Mouse (Mus musculus): ENCODE measurements at regions not wholly inside any gene's neighbourhood (a gene's known extent, or its start where the extent isn't known, plus 50 kb on each side); places are given as distances from the start of the nearest gene placed in this dataset.

DNA sequence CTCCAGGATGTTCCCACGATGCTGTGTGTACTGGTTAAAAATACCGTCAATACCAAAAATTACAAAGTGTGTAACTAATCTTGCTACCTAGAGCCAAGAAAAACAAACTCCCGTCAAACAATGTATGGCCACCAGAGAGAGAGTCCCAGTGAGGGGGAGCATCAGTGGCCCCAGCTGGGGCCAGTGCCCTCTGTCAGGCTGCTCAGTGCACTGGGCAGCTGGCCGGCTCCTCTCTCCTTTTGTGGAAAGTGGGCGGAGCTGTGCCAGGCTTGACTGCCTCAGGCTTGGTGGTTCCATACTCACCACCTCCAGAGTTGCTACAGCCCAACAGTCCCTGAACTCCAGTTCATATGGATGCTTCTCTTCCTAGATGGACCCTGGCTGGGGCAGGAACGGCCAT, 53.8 kb upstream of the Sept5 start:
- DNase-seq (ENCODE audit: low spot score in 2 of 2): no peak

DNA sequence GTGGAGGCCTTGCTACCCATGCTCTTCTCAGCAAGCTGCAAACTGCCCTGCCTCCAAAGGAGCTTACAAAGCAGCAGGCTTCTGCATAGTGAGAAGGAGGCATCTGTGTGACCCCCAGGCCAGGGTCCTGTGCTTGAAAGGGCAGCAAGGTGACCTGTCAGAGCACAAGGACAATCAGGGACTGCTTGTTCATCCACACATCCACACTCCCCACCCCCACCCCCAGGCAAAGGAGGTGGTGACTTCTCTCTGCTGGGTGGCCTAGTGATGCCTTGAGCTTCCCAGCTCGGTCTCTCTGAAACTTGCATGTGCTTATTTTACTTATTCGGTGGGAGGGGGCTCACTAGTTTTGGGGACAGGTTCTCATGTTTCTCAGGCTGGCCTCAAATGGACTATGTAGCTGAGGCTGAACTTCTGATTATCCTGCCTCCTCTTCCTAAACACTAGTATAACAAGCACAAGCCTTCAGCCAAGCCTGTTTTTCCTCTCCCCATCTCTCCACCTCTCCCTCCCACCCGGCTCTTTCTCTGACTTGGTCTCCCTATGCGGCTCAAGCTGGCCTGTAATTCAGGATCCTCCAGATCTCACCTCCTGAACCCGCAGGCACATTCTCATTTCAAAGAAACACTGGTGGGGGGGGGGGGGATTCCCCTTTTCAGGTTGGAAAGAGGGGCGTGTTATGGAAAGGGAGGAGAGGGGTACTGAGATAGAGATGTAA, 56.4 kb upstream of the Sept5 start:
- DNase-seq (ENCODE audit: low spot score in 2 of 2): no peak

DNA sequence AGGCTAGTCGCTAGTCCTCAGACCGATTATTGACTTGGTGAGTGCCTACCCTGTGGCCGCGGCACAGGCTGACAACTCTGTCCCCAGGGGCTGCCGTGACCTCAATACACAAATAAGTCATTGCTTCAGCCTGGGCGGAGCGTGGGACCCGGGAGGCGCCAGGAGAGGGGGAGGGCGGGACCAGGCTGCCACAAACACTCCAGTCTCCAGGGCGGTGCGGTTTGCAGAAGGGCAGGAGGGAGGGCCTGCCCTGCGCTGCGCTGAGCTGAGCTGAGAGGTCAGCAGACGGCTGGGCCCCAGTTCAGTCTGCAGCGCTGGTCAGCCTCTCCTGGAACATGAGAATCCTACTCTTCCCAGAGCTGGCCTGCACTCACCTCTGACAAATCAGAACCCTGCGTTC, 57.2 kb upstream of the Sept5 start:
- peak; percentile 52 to 57 for DNase-seq (ENCODE audit: low spot score in 2 of 2)

DNA sequence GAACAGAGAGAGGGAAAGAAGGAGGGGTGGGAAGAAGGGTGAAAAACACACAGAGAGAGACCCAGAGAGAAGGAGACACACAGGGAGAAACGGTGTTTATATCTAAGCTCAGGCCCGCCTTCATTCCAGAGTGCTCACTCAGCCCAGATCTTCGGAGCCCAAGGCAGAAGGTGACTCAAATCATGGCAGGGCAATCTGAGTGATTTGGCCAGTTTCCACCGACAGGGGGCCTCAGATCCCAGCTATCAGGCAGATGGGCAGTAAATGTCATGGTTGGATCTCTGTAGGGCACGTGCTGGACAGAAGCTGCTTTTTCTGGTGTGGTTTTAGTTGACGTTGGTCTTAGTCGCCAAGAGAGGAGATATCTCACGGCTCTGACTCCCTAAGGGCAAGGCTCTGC, 57.6 kb upstream of the Sept5 start:
- peak; percentile 13 to 23 for DNase-seq (ENCODE audit: low spot score in 2 of 2)

DNA sequence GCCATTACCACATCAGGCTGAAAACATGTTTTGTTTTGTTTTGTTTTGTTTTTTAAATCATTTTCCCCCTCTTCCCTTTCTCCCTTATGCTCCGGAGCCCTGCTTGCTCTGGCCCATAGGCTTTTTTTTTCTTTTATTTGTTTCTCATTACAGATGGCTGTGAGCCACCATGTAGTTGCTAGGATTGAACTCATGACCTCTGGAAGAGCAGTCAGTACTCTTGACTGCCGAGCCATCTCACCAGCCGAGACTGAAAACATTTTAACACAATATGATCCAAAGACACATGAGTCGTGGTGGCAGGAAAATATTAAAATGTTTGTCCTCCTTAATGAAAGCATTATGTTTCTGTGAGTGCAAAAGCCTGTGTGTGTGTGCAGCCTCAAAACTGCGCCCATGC, 65.8 kb upstream of the Sept5 start:
- no peak for DNase-seq (ENCODE audit: low spot score in 2 of 2)

DNA sequence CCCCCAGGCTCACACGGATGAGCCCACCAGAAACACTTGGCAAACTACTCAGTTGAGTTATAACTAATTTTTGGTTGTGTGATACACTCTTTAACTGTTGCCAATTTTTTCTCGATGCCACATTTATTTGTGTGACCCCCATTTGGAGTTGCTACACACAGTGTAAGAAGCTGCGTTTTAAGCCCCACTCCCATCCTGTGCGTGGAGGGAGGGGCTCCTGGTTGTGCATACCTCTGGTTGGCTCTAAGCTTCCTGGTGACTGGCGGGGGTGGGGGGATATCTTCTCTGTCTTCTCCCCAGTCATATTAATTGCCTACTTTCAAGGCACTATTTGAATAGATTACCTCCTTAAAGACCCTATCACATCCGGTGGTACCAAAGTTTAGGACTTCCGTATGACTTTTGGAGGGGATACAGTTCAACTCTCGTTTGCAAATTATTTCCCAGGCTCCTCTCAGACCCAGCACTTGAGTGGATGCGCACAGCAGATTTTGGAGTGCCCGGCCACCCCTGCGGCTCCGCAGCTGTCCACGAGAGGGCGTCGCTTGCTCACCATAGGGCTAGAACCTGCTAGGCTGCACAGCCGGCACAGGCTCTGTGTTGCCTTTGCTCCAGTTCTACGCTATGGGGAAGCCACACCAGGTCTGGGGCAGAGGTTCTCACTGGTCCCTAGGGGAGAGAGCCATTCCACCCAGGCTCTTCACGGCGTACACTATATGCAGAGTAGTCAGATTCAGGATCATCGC, 66.5 kb upstream of the Sept5 start:
- peak; percentile 44 to 83 for DNase-seq (ENCODE audit: low spot score in 2 of 2)

DNA sequence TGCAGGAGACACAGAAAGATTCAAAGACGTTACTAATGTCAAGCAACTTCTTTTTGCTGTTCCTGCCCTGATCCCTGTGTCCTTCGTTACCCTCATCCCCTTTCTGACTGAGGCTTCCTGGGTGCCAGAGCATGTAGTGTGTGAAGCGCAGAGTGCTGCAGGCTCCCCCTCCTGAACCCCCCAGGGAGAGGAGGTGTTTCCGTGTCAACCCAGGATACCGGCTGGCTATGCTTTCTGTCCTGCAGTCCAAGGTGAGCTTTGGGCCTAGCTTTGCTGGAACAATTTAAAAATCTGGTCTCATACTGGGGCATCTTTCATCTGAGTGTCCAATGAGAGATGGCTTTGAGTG, 67.0 kb upstream of the Sept5 start:
- no peak for DNase-seq (ENCODE audit: low spot score in 2 of 2)

DNA sequence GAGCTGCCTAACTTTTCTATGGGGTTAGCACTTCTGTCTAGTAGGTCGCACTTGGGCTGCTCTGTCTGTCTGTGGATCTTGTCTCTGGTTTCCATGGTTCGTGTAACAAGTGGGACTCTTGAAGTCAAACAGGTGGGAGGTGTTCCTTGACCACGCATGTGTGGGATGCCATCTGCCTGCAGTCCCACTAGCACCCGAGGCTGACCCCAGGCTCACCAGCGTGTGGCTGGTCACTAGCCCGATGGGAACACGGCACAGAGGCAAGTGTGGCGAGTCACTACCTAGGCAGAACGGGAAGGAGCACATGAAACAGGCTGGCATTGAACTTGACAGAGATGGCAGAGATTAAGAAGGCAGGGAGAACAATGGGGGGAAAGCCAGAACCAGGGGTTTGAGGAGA, 72.5 kb upstream of the Cldn5 start:
- no peak for DNase-seq (ENCODE audit: low spot score in 2 of 2)

DNA sequence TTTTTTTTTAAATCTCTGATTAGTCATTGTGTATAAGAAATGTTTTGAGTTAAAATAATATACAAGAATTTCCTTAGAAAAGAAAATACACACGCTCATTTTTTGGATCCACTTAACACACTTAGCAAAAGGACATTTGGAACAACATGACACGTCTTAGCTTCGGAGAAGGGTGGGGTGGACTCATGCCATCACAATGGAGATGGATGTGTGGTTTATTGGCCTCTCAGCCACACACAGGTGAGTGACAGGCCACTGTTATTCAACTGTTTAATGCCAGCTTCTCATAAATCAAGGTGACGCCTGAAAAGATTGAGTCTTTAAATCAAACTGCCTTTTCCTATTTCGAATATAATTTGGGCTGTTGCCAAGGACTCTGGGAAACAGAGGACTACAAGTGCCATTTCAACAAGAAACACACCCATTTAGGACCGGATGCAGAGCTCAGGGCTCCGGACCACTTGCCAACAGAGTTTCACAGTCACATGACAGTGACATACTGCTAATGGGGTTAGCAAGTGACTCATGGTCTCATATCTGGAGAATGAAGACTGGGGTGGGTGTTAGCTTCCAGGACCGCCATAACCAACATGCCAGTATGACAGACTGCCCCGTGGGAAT, 71.5 kb upstream of the Cldn5 start:
- DNase-seq (ENCODE audit: low spot score in 2 of 2): no peak

DNA sequence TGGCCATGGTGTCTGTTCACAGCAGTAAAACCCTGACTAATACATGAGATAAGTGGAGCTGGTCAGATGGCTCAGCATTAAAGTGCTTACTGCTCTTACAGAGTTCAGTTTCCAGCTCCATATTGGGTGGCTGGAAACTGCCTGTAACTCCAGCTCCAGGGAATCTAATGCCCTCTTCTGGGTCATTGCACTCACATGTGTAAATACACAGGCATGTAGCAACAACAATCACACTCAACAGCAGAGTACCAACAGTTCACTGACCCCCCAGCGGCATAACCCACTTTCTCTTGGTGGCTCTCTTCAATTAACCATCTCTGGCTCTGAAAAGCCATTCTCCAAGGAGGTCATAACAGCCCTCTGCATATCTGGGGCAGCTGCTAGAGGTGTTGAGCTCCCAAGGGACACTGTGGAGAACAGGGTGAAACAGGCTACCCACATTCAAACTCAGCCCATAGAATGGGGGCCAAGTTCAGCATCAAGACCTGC, 65.0 kb upstream of the Cldn5 start:
- DNase-seq (ENCODE audit: low spot score in 2 of 2): no peak

DNA sequence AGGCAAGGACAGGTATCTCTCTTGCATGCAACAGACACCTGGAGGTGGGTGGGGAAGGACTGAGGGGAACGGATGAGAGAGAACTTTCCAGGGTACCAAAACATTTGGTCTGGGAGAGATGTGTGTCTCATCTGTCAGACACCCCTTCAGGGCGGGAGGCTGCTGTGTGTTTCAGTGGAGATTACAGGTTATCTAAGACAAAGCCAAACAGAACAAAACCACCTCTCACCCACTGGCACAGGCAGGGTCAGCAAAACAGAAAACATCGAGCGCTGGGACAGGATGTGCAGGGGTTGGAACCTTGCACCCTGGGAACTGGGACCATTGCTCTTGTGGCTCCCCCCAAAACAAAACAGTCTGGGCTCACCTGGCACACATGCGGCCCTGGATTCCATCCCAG, 63.6 kb upstream of the Cldn5 start:
- no peak for DNase-seq (ENCODE audit: low spot score in 2 of 2)

DNA sequence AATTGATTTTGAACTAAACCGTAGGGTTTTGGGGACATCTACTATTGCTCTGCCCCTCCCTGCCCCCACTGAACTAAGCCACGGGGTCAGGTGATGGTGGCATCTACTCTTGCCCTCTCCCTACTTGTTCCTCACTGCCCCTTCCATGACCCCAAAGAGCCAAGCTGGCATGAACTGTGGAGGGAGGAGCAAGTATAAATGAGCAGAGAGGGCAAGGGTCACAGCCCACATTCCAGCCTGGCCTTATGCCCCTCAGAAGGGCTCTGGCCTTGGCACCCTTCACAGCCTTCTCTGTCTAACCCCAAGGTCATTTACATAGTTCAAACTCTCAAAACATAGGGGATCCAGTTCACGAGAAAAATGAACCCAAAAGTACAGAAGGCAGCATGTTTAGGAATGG, 61.3 kb upstream of the Cldn5 start:
- DNase-seq (ENCODE audit: low spot score in 2 of 2): no peak

DNA sequence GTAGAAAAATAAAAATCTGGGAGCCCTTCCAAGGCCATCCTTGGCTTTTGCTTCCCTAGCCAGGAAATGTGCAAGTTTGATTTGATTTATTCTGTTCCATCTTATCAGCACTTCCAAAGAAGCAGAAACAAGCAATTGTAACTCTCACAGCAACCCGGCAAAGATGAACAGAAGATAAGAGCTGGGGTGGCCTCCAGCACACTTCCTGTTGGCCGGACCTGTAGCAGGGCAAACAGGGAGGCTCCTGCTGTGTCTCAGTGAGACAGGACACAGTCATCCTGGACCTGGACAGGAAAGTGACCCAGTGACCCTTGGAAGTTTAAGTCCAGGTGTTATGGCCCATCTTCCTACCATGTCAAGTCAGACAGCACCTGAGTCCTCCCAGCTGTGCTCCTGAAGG, 58.6 kb upstream of the Cldn5 start:
- DNase-seq (ENCODE audit: low spot score in 2 of 2): no peak

DNA sequence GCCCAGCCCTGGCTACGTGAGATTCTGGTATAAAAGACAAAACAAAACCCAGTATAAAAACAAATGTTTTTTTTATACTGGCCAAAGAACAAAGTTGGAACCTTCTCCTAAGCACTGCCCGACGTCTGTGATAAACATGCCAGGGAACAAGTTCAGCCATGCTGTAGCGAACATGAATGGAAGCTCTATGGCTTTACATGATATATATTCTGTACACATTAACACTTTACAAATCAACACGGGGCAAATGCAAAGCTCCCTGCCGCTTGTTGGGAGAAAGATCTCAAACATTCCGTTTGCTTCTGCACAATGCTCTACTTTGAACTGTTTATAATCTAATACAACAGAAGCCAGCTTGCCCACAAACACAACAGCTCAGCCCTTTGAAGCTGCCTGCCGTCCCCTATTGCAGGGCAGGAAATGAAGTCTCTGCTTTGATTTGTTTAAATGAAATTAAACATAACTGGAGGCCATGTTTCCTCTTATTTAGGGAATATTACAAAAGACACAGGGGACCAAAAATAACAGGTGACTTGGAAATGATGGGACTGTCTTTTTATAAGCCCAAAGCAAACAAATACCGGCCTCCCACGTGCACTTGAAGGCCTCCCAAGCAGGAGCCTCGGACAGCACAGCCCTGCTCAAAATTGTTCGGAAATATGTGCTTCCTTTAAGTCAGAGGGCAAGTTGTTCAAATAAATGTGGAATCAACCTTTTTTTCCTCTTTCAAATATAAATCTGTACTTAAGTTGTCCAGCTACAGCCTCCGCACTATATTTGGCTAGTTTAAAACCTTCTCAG, 56.0 kb upstream of the Cldn5 start:
- no peak for DNase-seq (ENCODE audit: low spot score in 2 of 2)

DNA sequence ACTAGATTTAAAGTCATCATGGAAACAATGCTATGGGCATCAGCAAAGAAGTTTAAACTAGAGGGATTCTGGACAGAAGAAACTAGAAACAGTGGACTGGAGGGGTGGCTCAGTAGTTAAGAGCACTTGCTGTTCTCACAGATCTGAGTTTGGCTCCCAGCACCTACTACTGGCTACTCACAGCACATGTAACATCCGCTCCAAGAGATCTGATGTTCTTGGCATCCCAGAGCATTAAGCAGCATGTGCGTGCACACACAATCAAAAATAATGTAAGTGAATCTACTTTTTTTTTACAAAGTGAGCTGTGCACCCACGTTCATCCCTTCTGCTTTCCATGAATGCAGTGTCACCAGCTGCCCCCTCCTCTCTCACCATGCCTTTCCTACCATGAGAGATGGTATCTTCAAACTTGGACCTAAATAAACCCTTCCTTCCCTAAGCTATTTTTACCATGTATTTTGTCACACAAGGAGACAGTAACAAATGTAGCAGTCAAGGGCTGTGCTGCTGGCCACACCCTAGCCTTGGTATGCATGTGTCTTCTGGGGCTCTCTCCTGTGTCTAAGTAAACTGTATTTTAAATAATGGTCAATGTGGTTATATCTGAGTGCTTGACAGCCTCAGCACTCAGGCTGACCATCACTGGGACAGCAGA, 53.3 kb upstream of the Cldn5 start:
- DNase-seq (ENCODE audit: low spot score in 2 of 2): no peak

DNA sequence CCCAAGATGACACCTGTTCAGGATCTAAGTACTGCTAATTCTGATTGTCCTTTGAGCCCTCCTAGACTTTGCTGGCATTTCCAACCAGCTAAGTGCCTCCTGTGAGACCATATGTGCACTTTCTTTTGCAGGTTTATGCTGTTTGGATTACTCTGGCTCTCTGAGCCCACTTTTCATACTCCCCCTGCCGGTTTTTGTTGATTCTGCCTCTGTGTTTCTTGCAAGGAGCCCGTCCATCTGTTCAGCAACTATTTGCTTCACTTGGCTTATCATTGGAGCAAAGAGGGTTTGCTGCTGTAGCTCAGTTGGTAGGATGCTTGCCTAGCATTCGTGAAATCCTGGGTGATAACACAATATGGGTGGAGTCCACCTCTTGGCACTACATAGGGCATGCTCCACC, 52.8 kb upstream of the Cldn5 start:
- DNase-seq (ENCODE audit: low spot score in 2 of 2): no peak

DNA sequence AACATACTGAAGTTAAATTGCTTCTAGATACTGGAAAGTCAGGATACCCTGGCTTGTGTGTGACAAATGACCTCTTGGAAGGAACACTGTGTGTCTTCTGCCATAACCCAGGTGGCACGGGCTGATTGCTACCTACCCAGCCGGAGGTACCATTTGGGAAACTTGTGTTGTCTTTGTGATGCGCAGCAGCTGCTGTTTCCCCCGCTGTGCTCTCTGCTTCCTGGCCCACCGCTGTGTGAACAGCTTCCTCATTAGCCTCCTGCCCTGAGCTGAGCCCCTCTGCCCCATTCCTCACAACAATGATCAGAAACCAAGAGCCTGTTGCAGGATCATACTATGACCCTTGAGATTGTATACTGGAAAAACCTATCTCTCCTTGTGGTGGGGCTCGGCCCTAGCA, 51.9 kb upstream of the Cldn5 start:
- DNase-seq (ENCODE audit: low spot score in 2 of 2): no peak
